Mouse (Mus musculus) forebrain, embryonic 10.5 days (tissue): ENCODE results near the gene Syt6. TPM values are rescaled to one million over a fixed set of nuclear protein-coding genes. Genes with fewer than 3 reads are reported as not detected.
A peak's percentile ranks its signal among the peaks of the same experiment; 100 is the strongest.

ENCODE experiments used
- DNase-seq: peaks from one replicate; pipeline ENCODE4 v3.0.0-alpha.2; 2017; ENCODE audit warnings: low spot score; ENCODE audit errors: extremely low spot score
- H3K27ac ChIP-seq: fragments of 300-500 bp; sonication (generic); 2 replicates; pipeline ENCODE4 v1.5.1; 2016; ENCODE audit warnings: mild to moderate bottlenecking
- H3K27me3 ChIP-seq: fragments of 300-500 bp; sonication (generic); 2 replicates; pipeline ENCODE4 v1.6.1; 2016; ENCODE audit warnings: mild to moderate bottlenecking; ENCODE audit not compliant: poor library complexity, severe bottlenecking
- H3K36me3 ChIP-seq: fragments of 300-500 bp; sonication (generic); replicated peaks from 2 replicates; pipeline ENCODE4 v1.6.1; 2016; ENCODE audit warnings: mild to moderate bottlenecking, moderate library complexity
- H3K4me1 ChIP-seq: fragments of 300-500 bp; sonication (generic); 2 replicates; pipeline ENCODE4 v1.6.1; 2016
- H3K4me3 ChIP-seq: fragments of 300-500 bp; sonication (generic); 2 replicates; pipeline ENCODE4 v1.5.1; 2016; ENCODE audit warnings: mild to moderate bottlenecking, moderate library complexity
- H3K9me3 ChIP-seq: fragments of 300-500 bp; sonication (generic); 2 replicates; pipeline ENCODE4 v1.6.1; 2016; ENCODE audit warnings: mild to moderate bottlenecking, moderate library complexity
- WGBS: fragments of 180-500 bp; shearing (Covaris S2); methylation state at CpG from one replicate; pipeline ENCODE4 v1.1.7; 2016; 5-methylcytosine and 5-hydroxymethylcytosine counted together
- polyA plus RNA-seq: library from polyadenylated mRNA; unstranded; fragments of >200 nt; fragmentation: Nextera tagmentation; extraction: Ambion mirVana; gene quantifications from 2 replicates; pipeline ENCODE4 v1.2.1, GENCODE M21; 2016

Gene Syt6
- polyA plus RNA-seq, 1 experiment from 2014 or later, result 0.33 TPM

DNA sequence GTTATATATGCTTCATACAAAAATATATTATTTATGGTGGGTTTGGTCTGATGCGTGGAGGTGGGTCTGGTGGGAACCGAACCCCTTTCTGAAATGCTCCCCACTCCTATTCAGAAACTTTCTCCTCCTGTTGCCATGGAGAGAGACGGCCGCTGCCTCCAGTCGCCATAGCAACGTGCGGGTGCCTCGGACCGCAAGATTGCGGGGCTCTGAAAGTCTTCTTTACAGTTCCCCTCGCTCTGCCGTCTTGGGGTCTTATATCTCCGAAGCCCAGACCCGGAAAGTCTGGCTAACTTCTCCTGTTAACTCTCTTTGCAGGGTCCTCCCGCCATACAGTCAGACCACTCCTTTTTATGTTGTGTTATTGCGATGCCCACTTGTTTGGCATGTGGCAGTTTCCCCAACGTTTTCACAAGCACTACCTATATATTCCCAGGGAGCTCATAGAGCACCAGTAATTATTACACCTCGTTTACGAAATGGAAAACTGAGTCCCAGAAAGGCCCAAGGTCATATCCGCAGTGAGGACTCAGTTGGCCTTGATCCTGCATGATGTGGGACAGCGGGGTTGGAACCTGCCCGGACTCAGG, 370 bp upstream of the Syt6 start:
- 6% methylated on average over 22 of the region's 22 CpGs for WGBS
- H3K9me3 ChIP-seq, result no peaks in the 10 kb centered on the region

GRCm38 (mm10) chr3:103575893-103576641, 1.0 kb downstream of the Syt6 start:
- H3K36me3 ChIP-seq, result no peaks in the 10 kb centered on the region
- H3K9me3 ChIP-seq, result no peaks in the 10 kb centered on the region
- peak overlapping the region; percentile 76 for H3K27ac ChIP-seq
- peak overlapping the region; percentile 58 for H3K4me3 ChIP-seq
- peak; percentile 46 for DNase-seq
- WGBS, result under 1% methylated on average over 61 of the region's 69 CpGs
- peaks cover 83% of the 10 kb centered on the region for H3K27me3 ChIP-seq
- peaks cover 48% of the 10 kb centered on the region for H3K4me1 ChIP-seq

More for the DNA sequence above, 370 bp upstream of the Syt6 start:
- Histone ChIP-seq H3K4me3 (peak overlapping the region; percentile 58), H3K27me3 (peaks cover 96% of the 10 kb centered on the region), H3K4me1 (peaks cover 42% of the 10 kb centered on the region), H3K27ac (no peak overlapping the region), H3K36me3 (no peaks in the 10 kb centered on the region)
- DNase-seq, result peak; percentile 24

DNA sequence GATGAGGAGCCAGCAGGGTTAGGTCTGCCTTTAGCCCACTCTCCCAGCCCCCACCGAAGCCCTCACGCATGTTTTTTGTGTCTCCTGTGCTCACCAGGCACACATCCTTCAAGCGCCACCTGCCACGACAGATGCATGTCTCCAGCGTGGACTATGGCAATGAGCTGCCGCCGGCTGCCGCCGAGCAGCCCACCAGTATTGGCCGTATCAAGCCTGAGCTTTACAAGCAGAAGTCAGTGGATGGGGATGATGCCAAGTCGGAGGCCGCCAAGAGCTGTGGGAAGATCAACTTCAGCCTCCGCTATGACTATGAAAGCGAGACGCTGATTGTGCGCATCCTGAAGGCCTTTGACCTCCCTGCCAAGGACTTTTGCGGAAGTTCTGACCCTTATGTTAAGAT, 12.1 kb downstream of the Syt6 start:
- H3K4me3 ChIP-seq, result no peak overlapping the region
- WGBS, result 96% methylated on average over 17 of the region's 17 CpGs
- peaks cover 6% of the 10 kb centered on the region; the same call in 1 of the 2 replicates for H3K4me1 ChIP-seq
- no peaks in the 10 kb centered on the region for H3K36me3 ChIP-seq
- DNase-seq, result no peak
- H3K27me3 ChIP-seq, result no peaks in the 10 kb centered on the region; the same call in 1 of the 2 replicates
- H3K9me3 ChIP-seq, result no peaks in the 10 kb centered on the region
- no peak overlapping the region for H3K27ac ChIP-seq

GRCm38 (mm10) chr3:103587672-103588071, 12.6 kb downstream of the Syt6 start:
- 90% methylated on average over 5 of the region's 5 CpGs for WGBS
- Histone ChIP-seq H3K9me3 (no peaks in the 10 kb centered on the region), H3K4me3 (no peak overlapping the region)

GRCm38 (mm10) chr3:103589636-103590035, 14.6 kb downstream of the Syt6 start:
- H3K4me1 ChIP-seq, result no peaks in the 10 kb centered on the region
- WGBS, result 79% methylated on average over 5 of the region's 5 CpGs

More at GRCm38 (mm10) chr3:103587672-103588071, 12.6 kb downstream of the Syt6 start:
- DNase-seq, result no peak
- Histone ChIP-seq H3K36me3 (no peaks in the 10 kb centered on the region), H3K27ac (no peak overlapping the region), H3K4me1 (peaks cover under 1% of the 10 kb centered on the region; the same call in 1 of the 2 replicates), H3K27me3 (no peaks in the 10 kb centered on the region; the same call in 1 of the 2 replicates)

GRCm38 (mm10) chr3:103592636-103593035, 17.6 kb downstream of the Syt6 start:
- Histone ChIP-seq H3K9me3 (no peaks in the 10 kb centered on the region), H3K36me3 (no peaks in the 10 kb centered on the region)
- WGBS, result 96% methylated on average over 5 of the region's 5 CpGs

More at GRCm38 (mm10) chr3:103589636-103590035, 14.6 kb downstream of the Syt6 start:
- no peaks in the 10 kb centered on the region for H3K9me3 ChIP-seq
- DNase-seq, result no peak
- no peak overlapping the region for H3K4me3 ChIP-seq
- H3K27me3 ChIP-seq, result no peaks in the 10 kb centered on the region; the same call in 1 of the 2 replicates
- H3K36me3 ChIP-seq, result no peaks in the 10 kb centered on the region
- H3K27ac ChIP-seq, result no peak overlapping the region

DNA sequence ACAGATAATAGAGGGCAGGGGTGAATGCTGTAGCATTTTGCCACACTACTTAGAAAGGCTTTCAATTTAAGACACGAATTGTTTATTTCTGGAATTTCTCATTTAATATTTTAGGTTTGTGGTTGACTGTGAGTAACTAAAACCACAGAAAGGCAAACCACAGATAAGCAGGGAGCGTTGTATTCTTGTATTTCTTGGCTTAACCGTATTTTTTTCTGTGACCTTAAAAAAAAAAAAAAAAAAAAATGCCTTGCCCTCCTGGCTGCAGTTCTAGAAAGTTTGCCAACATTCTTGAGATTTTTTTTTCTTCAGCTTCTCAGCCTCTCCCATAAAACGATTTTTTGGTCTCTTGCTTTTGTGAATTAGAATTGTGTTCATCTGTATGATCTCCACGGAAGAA, 18.6 kb downstream of the Syt6 start:
- WGBS, result 83% methylated on average over 5 of the region's 5 CpGs

More at GRCm38 (mm10) chr3:103592636-103593035, 17.6 kb downstream of the Syt6 start:
- H3K4me3 ChIP-seq, result no peak overlapping the region
- H3K4me1 ChIP-seq, result peaks cover 7% of the 10 kb centered on the region; the same call in 1 of the 2 replicates
- no peak for DNase-seq
- no peak overlapping the region for H3K27ac ChIP-seq
- no peaks in the 10 kb centered on the region for H3K27me3 ChIP-seq

DNA sequence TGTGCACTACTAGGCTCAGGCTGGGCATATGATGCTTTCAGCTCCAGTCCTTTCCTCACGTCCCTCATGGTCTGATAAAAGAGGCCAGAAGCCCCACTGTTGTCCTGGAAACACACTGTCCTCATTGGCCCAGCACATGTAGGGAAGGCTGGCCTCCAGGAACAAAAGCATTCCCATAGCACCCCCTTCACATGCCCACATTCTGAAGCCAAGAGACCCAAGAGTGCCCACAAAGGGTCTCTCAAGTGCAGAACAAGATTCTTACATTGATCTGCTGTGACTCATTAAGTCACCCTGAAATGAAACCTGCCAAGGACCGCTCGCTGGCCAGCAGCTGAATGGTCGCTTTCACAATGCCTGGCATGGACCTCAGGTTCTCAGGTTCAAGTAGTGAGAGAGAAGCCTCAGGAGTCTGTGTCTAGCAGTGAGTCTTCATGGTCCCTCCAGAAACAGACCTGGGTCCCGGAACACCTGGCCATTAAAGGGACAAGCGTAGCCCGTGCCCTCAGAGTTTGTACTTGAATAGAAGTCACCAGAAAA, 20.3 kb downstream of the Syt6 start:
- Histone ChIP-seq H3K27ac (no peak overlapping the region), H3K36me3 (no peaks in the 10 kb centered on the region), H3K4me1 (peaks cover 17% of the 10 kb centered on the region; the same call in 1 of the 2 replicates), H3K9me3 (no peaks in the 10 kb centered on the region), H3K27me3 (no peaks in the 10 kb centered on the region), H3K4me3 (no peak overlapping the region)
- WGBS, result 85% methylated on average over 7 of the region's 7 CpGs
- no peak for DNase-seq

More for the DNA sequence above, 18.6 kb downstream of the Syt6 start:
- DNase-seq, result no peak
- Histone ChIP-seq H3K4me3 (no peak overlapping the region), H3K27me3 (no peaks in the 10 kb centered on the region), H3K36me3 (no peaks in the 10 kb centered on the region), H3K4me1 (peaks cover 13% of the 10 kb centered on the region; the same call in 1 of the 2 replicates), H3K27ac (no peak overlapping the region), H3K9me3 (no peaks in the 10 kb centered on the region)

DNA sequence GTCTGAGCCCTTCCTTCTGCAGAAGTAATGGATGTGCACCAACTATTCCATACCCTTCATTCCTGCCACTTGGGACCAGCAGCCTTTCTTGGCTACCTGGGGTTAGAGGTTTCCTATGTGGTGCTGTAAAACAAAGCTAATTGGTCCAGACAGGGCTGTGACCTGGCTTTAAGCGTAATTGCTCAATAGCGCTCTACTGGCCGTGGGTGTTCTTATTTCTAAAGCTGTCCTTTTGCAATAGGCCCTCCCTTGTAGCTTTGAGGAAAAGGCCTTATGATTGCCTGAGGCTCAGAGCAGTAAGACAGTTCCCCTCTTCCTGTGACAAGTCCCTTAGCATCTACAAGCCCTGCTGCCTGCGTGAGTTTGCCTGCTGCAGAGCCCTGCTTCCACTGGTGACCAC, 22.6 kb downstream of the Syt6 start:
- Histone ChIP-seq H3K9me3 (no peaks in the 10 kb centered on the region), H3K27me3 (no peaks in the 10 kb centered on the region), H3K4me1 (peaks cover 33% of the 10 kb centered on the region), H3K36me3 (no peaks in the 10 kb centered on the region), H3K4me3 (no peak overlapping the region), H3K27ac (no peak overlapping the region)
- WGBS, result 82% methylated on average over 4 of the region's 4 CpGs
- DNase-seq, result no peak

DNA sequence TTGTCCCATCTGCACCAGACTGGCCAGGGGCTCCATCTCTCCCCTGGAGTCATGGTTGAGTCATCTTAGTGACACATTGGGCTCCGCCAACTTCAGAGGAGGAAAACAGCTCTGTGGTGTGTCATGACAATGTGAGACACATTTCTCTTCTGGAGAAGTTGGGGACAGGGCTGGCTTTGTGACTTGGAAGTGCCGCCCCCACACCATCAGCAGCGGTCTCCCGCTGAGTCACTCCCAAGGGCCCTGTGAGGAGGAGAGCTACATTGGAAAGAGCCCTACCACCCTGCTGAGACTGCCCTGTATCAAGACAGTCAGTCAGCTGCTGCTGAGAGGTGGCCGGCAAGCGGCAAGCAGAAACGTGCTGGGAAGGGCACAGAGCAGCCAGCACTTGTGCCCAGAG, 26.0 kb downstream of the Syt6 start:
- 40% methylated on average over 7 of the region's 7 CpGs for WGBS
- Histone ChIP-seq H3K4me1 (peaks cover 30% of the 10 kb centered on the region), H3K27ac (no peak overlapping the region), H3K9me3 (no peaks in the 10 kb centered on the region), H3K27me3 (no peaks in the 10 kb centered on the region), H3K4me3 (no peak overlapping the region), H3K36me3 (no peaks in the 10 kb centered on the region)
- no peak for DNase-seq

GRCm38 (mm10) chr3:103601561-103601960, 26.5 kb downstream of the Syt6 start:
- H3K4me3 ChIP-seq, result no peak overlapping the region
- H3K27ac ChIP-seq, result no peak overlapping the region
- WGBS, result 79% methylated on average over 1 of the region's 1 CpGs

GRCm38 (mm10) chr3:103606045-103606597, 31.1 kb downstream of the Syt6 start:
- 0 out of 2 replicates have a peak, but pooled peaks cover 3% of the 10 kb centered on the region for H3K27me3 ChIP-seq
- peaks cover 21% of the 10 kb centered on the region for H3K4me1 ChIP-seq
- no peaks in the 10 kb centered on the region for H3K36me3 ChIP-seq
- WGBS, result 90% methylated on average over 6 of the region's 6 CpGs
- DNase-seq, result no peak
- H3K4me3 ChIP-seq, result no peak overlapping the region
- no peaks in the 10 kb centered on the region for H3K9me3 ChIP-seq
- H3K27ac ChIP-seq, result no peak overlapping the region

More at GRCm38 (mm10) chr3:103601561-103601960, 26.5 kb downstream of the Syt6 start:
- DNase-seq, result no peak
- Histone ChIP-seq H3K27me3 (no peaks in the 10 kb centered on the region), H3K36me3 (no peaks in the 10 kb centered on the region), H3K9me3 (no peaks in the 10 kb centered on the region), H3K4me1 (peaks cover 33% of the 10 kb centered on the region)
